Mouse (Mus musculus): ENCODE measurements around the gene Ntn5.
"Not testable (repeated sequence)": the region's sequence is repeated elsewhere in the genome, so short reads cannot be mapped to it uniquely, and the experiment has no call there.

The Ntn5 gene

DNA sequence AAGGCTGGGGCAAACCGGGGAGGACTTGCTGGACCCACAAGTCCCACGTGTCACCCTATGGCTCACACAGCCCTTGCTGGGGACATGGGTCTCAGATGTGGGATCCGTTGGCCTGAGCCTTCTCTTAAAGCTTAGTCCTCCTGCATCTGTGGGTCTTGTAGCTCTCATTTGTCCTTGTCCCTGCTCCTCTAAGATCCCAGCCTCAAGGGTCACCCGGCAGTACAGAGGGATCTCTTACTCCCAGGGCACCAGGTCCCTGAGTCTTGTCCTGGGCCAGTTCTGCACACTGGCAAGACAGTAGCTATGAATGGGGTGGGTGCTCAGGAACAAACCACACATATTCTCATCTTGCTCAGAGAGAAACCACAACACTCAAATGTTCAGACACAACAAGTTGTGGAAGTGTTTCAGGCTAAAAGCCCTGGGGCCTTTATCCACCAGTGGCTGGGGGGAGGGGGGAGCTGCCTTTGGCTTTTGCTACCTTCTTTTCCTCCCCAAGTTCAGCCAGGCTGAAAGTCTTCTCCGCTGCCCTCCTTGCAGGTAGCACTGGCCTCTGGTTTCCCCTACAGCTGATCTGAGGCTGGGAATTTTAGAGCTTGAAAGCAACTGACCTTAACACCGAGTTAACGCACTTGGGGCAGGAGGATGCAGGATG lies at the start of gene Ntn5:
Gene Ntn5, plus strand, starts transcription at position 627 of the 655 bp plus-strand sequence.
- no peak for DNase-seq

DNA sequence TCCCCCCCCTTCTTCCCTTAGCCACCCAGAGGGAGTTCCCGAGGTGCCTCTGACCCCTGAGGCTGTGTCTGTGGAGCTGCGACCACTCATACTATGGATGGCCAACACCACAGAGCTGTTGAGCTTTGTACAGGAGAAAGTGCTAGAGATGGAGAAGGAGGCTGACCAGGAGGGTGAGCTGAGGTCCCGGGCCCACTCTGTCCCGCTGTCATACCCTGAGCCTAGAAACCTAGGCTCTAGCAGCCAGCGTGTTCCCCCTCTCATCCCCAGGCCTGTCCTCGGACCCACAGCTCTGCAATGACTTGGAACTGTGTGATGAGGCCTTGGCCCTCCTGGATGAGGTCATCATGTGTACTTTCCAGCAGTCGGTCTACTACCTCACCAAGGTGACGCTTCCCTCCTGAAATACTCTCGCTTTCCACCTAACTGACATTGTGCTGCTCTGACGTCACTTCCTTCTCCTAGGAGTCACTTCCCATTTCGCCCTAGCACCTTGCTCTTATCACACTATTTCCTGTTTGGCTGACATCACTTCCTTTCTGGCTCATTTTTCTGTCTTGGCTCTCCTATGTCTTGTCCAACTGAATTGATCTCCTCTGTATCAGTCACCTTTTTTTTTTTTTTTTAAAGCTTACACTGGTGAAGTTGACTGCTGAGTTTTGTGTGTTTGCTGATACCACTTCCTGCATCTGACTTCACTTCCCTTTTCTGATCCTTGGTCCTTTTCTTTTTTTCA lies 48.7 kb upstream of the Ntn5 start:
- DNase-seq = no peak

DNA sequence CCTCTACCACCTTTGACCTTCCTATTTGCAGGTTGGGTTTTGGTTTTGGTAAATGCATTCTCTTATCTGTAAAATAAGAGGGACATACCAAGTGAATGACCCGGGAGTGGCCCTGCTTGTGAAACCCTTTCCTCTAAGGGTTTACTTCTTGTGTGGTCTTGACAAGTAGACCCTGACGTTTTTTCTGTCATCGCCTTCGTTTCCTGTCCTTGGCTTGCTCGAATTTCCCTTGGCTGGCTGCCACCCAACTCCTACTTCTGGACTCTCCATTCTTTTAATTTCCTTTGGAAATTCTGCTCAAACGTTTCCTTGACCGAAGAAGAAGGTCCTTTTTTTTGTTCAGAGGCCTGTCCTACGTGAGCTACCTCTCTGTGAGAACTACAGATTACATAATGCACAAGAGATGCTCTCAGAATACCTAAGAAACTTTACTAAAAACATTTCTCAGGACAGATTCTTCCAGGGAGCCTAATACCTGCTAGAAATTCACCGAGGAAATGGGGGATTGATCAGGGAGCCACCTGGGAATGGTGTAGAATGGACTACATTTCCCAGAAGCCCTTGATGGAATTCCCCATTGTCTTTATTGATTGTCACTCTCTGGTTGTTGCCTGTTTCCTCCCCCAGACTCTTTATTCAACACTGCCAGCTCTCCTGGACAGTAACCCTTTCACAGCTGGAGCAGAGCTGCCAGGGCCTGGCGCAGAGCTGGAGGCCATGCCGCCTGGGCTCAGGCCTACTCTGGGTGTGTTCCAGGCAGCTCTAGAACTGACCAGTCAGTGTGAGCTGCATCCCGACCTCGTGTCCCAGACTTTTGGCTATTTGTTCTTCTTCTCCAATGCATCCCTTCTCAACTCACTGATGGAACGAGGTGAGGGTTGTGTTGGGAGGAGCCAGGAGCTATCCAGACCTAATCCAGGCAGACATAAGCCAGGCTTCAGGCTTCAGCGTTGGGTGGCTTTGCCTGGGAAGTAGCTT lies 47.8 kb upstream of the Ntn5 start:
- no peak for DNase-seq

DNA sequence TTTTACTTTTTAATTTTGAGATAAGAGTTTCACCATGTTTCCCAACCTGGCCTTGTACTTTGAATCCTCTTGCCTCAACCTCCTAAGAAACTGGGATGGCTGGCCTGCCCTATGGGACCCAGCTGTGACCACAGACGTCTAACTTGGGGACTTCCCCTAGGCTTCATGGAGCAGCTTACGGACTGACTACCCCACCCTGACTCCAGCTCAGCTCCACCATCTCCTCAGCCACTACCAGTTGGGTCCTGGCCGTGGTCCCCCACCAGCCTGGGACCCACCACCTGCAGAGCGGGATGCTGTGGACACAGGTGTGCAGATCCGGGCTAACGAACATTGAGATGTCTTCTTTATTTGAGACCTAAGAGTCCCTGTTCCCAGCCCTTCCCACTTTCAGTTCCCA lies 46.1 kb upstream of the Ntn5 start:
- DNase-seq = no peak

DNA sequence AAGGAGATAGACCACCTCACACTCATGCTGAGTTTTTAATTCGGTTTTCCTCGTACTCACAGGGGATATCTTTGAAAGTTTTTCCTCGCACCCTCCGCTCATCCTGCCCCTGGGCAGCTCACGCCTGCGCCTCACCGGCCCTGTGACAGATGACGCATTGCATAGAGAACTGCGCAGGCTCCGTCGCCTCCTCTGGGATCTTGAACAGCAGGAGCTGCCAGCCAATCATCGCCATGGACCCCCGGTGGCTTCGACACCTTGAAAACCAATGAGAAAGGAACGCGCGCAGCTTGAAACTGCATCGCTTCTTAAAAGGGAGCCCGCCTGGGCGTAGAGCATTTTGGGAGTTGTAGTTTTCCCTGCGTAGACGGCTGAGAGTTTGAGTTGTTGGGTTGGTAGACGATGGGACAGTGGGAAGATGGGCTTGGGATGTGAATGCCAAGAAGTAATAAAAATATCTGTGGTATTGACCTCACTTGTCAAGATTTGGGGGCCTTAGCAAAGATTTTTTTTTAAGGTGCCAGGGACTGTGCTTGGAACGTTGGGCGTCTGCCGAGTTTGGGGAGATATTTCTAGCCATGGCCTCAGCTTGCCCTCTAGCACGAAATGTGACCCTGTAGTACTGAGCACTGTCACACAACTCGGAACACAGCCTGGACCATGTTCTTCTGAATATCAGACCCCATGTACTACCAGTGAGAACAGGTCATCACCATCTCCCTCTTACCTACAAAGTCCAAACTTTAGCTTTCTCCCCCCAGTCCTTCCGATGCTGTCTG lies 45.0 kb upstream of the Ntn5 start:
- peak; percentile 99 for DNase-seq

DNA sequence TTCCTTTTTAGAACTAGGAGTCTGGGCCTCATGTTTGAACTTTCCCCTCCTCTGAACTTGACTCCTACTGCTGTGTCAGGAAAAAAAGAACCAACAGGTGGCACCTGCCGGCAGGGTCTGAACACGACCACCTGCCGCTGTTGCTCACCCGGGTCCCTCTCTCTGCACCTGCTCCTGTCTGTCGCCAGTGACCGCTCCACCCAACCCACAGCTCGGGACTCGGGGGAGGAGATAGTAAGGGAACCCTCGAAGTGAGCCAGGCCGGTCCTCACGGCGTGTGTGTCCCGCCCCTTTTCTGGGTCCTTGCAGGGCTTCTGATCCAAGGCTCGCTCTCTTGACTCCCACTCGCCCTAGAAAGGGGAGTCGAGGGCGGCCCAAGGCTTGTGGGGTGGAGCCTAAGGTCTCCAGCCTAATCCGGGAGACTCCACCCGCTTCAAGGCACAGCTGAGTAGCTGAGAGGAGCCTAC lies 44.2 kb upstream of the Ntn5 start, which contains the start of gene Mamstr:
Gene Mamstr, plus strand, starts transcription at position 417 of the 467 bp plus-strand sequence.
- DNase-seq = no peak

DNA sequence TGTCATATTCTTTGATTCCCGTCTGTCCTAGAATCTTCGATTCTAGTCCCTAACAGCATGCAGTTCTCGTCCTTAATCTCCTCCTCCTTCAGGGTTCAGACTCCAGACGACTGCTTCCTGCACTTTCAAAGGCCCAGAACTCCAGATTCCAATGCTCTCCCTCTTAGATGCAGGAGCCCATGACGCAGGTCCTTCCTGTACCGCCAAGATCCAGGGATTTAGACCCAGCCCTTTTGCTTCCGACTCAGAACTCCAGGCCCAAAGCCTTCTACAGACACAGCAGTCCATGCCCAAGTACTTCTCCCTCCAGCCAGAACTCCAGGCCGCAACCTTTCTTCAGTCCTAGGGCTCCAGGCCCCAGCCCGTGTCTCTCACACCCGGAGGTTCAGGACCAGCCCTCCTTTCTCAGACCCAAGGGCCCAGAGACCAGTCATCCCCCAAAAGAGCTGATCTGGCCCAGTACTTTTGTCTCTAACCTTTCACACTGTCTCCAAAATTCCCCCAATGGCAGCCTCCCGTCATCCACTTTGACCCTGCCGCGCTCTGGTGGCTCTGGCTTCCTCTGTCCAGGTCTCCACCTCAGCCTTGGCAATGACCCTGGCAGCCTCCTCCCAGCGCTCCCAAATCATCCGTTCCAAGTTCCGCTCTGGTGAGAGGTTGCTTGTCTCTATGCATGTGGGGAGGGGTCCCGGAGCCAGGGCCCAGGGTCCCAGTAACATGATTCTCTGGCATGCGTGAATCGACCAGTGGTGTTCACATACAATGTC lies 43.4 kb upstream of the Ntn5 start:
- DNase-seq = no peak

DNA sequence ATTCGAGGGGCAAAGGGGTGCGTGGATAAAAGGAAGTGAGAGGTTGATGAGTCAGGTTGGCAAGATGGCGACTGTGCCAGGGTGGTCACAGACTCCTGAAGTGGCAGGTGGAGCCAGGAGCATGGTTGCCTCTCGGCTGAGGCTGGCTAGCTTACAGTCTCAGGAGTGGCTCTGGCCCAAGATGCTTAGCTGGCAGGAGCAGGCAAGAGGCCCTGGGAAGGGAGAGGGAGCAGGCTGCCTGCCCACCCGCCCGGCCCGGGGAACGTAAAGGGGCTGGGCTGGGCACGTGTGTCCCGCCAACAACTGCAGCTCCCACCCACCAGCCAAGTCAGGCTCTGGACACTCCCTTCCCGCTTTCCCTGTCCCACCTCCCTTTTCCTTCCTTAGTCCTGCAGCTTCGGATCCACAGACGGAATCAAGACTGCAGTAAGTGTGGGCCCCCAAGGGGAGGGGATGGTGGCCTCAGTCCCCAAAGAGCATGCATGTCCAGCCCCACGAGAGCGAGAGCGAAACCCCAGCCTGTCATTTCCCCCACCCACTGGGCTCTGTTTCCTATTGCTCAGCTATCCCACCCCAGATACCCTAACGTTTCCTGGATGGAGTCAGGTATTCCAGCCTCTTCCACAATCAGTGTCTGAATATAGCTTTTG lies 42.3 kb upstream of the Ntn5 start:
- DNase-seq = peak; percentile 58 to 63

DNA sequence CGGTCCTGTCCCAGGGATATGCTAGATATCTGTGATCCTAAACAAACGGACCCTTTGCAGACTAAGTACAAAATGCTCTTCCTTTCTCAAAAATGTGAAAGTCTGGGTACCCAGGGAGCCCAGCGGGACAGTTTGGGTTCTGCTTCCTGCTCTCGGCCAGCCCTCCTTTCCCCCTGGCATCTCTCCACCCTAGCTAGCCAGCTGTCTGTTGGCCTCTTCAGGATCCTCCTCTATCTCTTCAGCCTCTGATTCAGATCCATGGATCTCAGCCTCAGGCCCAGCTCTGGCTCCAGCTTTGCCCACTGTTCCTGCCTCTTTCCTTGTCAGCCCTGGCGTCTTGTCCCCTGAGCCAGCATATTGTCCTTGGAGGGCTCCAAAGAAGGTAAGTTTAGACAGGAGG lies 41.7 kb upstream of the Ntn5 start:
- DNase-seq = peak; percentile 53 to 56

DNA sequence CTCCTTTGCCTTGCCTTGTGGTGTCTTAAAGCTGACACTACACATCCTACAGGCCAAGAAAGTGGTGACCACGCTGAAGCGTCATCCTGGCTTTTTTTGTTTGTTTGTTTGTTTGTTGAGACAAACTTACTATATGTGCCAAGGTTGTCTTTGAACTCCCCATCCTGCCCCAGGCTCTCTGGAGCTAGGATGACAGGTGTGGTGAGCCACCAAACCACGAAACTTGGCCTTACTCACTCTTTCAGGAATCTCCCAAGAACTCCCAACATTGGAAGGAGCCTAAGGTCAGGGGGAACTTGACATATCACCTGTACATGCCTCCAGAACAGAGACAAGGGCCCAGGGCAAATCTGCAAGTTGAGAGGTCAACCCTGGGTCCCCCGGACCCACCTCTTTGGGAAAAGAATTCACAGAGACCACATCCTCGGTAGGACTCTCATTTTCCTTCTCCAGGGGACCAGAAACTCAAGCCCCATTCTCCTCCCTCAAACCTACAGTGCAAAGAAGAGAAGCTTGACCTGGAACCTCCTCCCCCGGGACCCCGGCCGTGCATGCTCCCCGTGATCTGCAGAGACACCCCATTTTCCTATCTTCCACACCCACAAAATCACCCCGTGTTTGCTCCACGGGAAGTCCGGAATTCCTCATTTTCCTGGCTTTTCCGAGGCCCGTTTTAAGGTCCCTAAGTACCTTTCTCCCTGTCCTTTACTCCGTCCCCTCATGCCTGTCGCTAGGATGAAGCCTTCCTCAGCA lies 41.1 kb upstream of the Ntn5 start:
- peak in 1 of 2 experiments; percentile 37 for DNase-seq

DNA sequence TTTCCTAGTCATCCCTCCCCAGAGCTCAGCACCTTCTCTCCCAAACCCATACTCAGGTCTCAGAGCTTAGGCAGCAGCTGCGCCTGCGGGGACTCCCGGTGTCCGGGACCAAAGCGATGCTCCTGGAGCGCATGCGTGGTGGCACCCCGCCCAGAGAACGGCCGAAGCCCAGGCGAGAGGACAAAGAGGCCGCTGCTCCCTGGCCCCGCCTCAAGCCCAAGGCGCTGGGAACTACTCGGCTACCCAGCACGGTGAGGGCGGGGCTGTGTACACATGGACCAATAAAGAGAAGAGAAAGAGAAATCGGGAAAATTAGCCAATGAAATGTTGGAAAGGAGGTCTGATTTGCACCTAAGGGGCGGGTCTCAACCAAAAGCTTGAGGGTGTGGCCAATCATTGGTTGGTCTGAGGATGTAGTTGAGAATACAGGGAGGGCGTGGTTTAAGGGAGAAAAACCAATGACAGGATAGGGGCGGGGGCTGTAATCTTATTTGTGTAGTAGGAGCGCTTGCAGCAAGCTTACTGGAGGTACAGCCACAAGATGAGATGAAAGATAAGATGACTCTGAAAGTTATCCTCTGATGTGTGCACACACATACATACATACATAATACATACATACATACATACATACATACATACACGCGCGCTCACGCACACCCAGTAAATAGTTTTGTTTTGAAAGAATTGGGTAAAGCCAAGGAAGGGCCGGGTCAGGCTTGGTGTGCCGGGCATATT lies 40.2 kb upstream of the Ntn5 start:
- peak; percentile 99 to 100 for DNase-seq

DNA sequence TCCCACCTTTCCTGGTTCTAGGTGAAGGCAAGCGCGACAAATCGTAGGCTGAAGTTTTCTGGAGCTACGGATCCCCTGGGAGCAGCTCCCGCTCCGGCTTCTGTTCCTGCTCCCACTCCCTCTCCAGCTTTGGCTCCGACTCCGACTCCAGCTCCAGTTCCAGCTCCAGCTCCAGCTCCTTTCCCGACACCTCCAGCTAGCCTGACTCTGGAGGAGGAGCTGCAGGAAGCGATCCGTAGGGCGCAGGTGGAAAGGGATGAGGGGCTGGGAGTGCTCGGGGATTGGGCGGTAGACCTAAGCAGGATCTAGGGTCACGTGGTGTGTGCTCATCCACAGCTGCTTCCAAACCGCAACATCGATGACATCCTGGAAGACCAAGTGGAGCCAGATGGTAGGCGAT lies 39.6 kb upstream of the Ntn5 start:
- DNase-seq = peak; percentile 57 to 62

DNA sequence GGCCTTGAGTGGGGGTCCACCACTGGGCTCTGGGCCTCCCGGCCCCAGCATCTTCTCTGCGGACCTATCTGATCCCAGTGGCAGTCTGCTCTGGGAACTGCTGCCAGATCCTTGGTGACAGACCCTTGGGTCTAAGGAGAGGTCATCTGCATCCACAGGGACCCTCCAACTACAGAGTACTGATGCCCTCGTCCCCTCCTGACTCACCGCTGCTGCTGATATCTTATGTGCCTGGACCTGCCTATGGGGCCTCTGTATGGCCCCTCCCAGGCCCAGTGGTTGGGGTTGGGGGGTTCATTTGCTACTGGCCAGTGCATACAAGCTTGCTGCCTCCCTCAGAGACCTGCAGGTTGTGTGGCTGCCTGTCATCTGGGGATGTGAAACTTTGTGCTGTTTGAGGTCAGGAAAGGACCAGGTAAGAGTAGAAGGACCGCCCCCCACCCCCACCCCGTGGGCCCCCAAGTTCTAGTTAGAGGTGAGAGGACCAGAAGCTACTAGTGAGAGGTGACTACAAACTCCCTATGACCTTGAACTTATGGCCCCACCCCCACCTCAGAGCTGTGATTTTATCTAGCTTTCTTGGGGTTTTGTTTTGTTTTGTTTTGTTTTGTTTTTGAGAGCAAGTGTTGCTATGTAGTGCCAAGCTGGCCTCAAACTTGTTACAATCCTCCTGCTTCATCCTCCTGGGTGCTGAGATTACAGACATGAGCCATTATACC lies 38.8 kb upstream of the Ntn5 start:
- DNase-seq = no peak

DNA sequence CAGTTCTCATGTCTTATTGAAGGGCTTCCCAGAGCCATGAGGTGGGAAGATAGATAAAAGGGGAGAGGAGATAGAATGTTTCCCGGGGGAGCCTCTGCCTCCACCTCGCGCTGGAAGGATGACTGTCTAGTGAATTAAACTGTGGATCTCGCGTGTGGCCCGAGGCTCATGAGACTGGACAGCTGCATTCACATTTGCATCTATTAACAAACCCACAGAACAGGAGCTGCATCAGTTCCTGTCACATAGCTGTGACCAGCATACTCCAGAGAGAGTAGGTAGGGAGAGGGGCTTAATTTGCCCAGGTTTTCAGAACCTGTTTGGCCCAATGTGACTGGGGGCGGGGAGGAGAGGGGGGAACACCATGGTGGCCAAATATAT lies 38.2 kb upstream of the Ntn5 start:
- no peak for DNase-seq

DNA sequence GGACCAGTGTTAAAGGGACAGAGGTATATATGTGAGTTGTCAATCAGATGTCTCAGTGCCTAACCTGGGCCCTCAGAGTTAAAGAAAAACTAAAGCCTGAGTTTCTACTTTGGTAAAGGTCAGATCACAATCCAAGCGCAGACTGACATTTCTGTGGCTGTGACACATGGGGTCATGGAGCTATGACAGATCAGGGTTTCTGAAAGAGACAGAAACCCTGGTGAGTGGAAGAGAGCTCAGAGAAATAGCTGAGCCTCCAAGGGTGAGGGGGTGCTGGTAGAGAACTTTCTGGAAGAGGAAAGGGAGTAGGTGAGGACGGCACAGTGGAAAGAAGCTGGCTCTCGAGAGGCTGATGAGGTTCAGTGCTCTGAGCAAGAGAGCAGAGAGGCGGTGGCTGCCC lies 37.2 kb upstream of the Ntn5 start:
- DNase-seq = no peak

DNA sequence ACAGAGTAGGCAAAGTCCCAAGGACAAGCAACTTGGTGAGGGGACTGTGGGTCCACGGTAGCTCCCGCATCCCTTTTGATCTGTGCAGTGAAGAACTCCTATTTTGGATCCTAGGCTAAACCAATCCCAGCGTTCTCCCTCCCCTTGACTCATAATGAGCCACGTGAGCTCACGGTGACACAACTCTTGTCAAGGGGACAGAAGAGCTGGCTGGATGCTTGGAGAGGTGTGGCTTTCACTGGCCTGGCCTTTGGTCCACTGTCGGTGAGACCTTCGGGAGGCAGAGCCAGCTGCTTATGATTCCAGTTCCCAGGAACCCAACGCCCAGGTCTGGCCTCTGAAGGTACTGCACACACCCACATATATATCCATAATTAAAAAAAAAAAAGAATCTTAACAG lies 34.5 kb upstream of the Ntn5 start:
- DNase-seq = no peak

DNA sequence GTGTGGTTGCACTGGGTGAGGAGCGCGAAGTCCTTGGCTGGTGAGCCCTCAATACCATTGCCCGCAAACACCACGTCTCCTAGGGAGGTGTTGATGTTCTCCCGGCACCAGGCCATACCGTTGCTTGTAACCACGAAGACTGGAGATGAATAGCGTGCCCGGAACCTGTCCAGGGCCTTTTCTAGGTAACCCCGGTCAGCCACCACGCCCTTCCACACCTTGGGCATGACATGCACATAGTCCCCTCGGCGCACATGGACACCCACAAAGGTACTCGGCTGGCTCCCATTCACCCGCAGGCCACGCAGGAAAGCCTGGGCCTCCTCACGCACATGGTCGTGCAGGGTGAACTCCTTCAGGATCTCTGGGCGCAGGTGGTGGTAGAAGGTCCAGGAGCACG lies 33.3 kb upstream of the Ntn5 start:
- DNase-seq = not testable (repeated sequence)

DNA sequence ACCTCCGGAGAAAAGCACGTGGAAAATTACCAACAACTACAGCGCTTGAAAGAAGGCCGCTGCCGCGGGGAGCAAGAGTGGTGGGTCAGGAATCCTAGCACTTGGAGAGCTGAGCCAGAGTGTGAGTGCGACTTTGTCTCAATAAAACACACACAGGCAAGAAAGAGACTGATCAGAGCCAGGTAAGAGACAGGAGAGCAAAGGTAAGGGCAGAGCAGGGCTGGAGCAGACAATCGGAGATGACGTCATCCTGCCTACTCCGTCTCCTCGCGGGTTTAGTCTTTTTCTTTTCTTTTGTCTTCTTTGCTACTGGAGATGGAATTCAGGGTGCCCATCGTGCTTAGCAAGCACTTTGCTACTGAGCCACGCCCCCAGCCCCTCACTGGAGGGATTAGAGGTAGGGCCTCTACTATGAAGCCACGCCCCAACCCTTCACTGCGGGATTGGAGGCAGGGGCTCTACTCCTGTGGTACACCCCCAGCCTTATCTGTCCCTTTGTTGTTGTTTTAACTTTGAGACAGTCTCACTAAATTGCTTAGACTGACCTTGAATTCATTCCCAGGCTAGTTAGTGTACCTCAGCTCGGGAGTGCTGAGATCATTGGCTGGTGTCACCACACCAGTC lies 29.3 kb upstream of the Ntn5 start:
- no peak for DNase-seq
